Mouse (Mus musculus): ENCODE data around the gene Csrnp1. TPM values are rescaled to one million over a fixed set of nuclear protein-coding genes. Genes with fewer than 3 reads are reported as not detected.

Gene Csrnp1
- total RNA-seq, 2 experiments from 2014 or later, result 2.6 to 3.4 TPM

DNA sequence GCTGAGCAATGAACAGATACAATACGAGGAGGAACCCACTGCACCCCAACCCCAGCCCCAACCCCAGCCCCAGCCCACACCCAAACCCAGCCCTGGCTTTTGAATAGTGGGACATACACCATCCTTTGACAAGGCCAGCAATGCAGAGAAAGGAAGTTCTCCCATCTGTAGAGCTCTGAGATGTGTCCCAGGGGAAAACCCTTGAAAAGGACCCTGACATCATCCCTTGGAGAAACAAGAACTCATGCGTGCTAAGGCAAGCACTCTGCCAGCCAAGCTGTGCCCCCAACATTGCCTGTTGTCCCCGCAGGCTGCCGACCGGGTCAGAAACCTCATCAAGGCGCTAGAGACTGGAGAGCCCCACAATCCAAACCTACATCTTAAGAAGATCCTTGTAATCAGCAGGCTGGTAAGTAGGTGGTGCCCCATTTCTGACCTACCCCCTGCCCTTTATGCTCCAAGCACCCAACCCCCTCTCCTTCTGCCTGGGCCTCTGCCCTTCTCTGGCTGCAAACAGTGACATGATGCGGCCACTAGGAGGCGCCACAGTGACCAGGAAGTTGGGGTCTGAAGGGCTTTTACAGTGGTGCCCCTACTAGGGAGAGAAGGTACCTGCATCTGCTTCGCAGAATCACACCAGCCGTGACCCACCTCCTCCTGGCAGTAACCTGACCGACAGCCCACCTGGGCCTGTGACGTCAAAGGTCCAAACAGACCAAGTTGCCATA is 39.1 kb downstream of the Csrnp1 start:
- DNase-seq, result no peak

- no peak for DNase-seq
Observed at GRCm38 (mm10) chr9:119943326-119943725, 41.1 kb downstream of the Csrnp1 start.

DNA sequence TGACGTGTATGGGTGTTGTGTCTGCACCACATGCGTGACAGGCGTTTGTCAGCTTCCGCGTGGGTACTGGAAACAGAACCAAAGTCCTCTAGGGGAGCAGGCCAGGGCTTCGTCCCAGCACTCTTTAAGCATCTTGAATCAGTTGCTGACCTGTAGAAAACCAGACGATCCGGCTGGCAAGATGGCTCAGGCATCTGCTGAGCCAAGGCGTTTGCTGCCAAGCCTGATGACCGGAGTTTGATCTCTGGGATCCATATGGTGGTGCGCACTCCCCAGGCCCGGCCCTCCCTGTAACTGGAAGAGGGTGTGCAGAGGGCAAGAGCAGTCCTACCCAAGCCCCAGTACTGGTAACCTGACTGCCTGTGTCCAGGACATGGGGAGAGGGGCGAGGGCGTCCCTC is 42.6 kb downstream of the Csrnp1 start:
- DNase-seq, result no peak

- DNase-seq, result no peak
Observed at GRCm38 (mm10) chr9:119941407-119941806, 43.1 kb downstream of the Csrnp1 start.

DNA sequence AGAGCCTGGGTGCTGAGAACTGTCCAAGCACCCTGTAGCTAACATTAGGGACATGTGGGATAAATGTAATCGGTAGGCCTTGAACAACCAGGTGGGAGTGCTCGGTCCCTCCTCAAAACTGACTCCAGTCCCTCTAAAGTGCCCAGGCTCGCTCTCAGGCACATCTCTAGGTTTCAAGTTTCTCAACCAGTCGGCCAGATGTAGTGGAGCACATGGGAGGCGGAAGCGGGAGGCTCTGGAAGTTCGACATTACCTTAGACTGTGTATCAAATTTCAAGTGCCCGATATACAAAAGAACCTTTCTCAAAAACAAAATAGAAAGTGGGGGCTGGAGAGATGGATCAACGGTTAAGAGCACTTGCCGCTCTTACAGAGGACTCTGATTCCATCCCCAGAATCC is 44.8 kb downstream of the Csrnp1 start:
- DNase-seq, result no peak

DNA sequence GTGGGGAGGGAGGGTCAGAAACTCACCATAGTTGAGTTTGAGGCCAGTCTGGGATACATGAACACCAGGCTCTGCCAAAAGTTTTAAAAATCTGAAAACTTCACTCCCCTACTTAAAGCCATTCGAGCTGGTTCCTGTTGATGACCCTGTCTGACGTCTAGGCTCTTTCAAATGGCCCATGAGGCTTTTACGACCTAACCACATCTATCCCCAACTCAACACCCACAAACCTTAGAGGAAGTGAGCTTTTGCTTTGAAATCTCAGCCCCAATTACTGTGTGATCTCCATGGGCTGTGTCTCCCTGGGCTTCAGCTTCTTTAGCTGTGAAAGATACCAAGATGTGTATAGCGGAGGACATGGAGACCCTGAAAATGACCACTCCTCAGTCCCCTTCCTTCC is 46.0 kb downstream of the Csrnp1 start:
- DNase-seq, result no peak

- peak; percentile 98 for DNase-seq
Observed at GRCm38 (mm10) chr9:119937005-119937773, 47.3 kb downstream of the Csrnp1 start, which contains the start of the genes Gorasp1 and Ttc21a. Gorasp1 (minus strand) TSS chr9:119937565. Ttc21a (plus strand) TSS chr9:119937606.

GRCm38 (mm10) chr9:119933675-119934074 is 50.8 kb downstream of the Csrnp1 start:
- no peak for DNase-seq

DNA sequence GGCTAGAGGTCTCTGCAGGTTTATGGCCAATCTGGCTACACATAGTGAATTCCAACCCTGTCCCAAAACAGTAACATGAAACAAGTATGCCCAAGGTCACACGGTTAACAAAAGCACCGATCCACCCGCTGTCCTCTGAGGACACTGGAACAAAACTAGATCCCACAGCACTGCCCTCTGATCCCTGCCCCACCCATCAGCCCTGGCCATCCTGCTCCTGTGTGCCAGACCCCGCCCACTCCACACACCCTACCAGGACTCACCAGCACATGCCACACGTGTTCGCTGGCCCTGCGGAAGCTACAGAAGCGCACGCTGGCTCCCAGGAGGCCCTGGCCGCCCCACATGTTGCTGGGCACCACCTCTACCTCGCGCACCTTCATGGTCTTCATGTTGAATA is 52.1 kb downstream of the Csrnp1 start:
- DNase-seq, result no peak

GRCm38 (mm10) chr9:119926497-119926896 is 58.0 kb downstream of the Csrnp1 start:
- DNase-seq, result no peak

- no peak for DNase-seq
Observed at GRCm38 (mm10) chr9:119925729-119926128, 58.7 kb downstream of the Csrnp1 start.

GRCm38 (mm10) chr9:119925120-119925657 is 59.3 kb downstream of the Csrnp1 start:
- no peak for DNase-seq

- no peak for DNase-seq
Observed at GRCm38 (mm10) chr9:119923462-119923861, 61.0 kb downstream of the Csrnp1 start.

Other genes starting within 250 kb of the Csrnp1 start
- gene Scn11a, start 159.2 kb downstream of the Csrnp1 start, total RNA-seq (2021), result under 1 TPM in 1 of 2 experiments, not detected in 1; 0.05 TPM
- 10 to 100 TPM; 14.1 to 19.6 TPM for gene Wdr48, start 89.8 kb downstream of the Csrnp1 start, total RNA-seq (2021)
- 10 to 100 TPM; 16.2 to 17.6 TPM for gene Gorasp1, start 47.1 kb downstream of the Csrnp1 start, total RNA-seq (2021)
- under 1 TPM in 1 of 2 experiments, not detected in 1; 0.11 TPM for gene Ttc21a, start 47.1 kb downstream of the Csrnp1 start, total RNA-seq (2021)
- 10 to 100 TPM; 58.2 to 84.6 TPM for gene Xirp1, start 38.9 kb upstream of the Csrnp1 start, total RNA-seq (2021)
- gene Cx3cr1, start 85.2 kb upstream of the Csrnp1 start, total RNA-seq (2021), result 1 to 10 TPM; 2.0 to 3.2 TPM
- gene Ccr8, start 107.5 kb upstream of the Csrnp1 start, total RNA-seq (2021), result under 1 TPM in 1 of 2 experiments, not detected in 1; 0.23 TPM
- 1 to 10 TPM; 8.9 to 9.8 TPM for gene Slc25a38, start 125.7 kb upstream of the Csrnp1 start, total RNA-seq (2021)
- gene Rpsa, start 143.0 kb upstream of the Csrnp1 start, total RNA-seq (2021), result 100 to 1,000 TPM; 710 to 760 TPM
- gene Mobp, start 165.0 kb upstream of the Csrnp1 start, total RNA-seq (2021), result under 1 TPM in 1 of 2 experiments, not detected in 1; 0.77 TPM